Mouse (Mus musculus): ENCODE results near the gene Ebf1. TPM values are rescaled to one million over a fixed set of nuclear protein-coding genes. Genes with fewer than 3 reads are reported as not detected.

Ebf1 gene
- total RNA-seq, 2 experiments from 2014 or later = 7.6 to 21.0 TPM

GRCm38 (mm10) chr11:44911765-44912164 is 294.6 kb downstream of the Ebf1 start:
- no peak for ATAC-seq (replicated peaks; ENCODE audit: low FRiP score, poor library complexity, severe bottlenecking)

- ATAC-seq (replicated peaks; ENCODE audit: low FRiP score, poor library complexity, severe bottlenecking) = no peak
Observed at GRCm38 (mm10) chr11:44913806-44914205, 296.7 kb downstream of the Ebf1 start.

- no peak for ATAC-seq (replicated peaks; ENCODE audit: low FRiP score, poor library complexity, severe bottlenecking)
Observed at GRCm38 (mm10) chr11:44917059-44917458, 299.9 kb downstream of the Ebf1 start.

- ATAC-seq (replicated peaks; ENCODE audit: low FRiP score, poor library complexity, severe bottlenecking) = no peak
Observed at GRCm38 (mm10) chr11:44923138-44923537, 306.0 kb downstream of the Ebf1 start.

GRCm38 (mm10) chr11:44923868-44924508 is 306.9 kb downstream of the Ebf1 start:
- ATAC-seq (replicated peaks; ENCODE audit: low FRiP score, poor library complexity, severe bottlenecking) = no peak

- ATAC-seq (replicated peaks; ENCODE audit: low FRiP score, poor library complexity, severe bottlenecking) = no peak
Observed at GRCm38 (mm10) chr11:44924896-44925295, 307.8 kb downstream of the Ebf1 start.

GRCm38 (mm10) chr11:44925806-44926525 is 308.8 kb downstream of the Ebf1 start:
- no peak for ATAC-seq (replicated peaks; ENCODE audit: low FRiP score, poor library complexity, severe bottlenecking)

- ATAC-seq (replicated peaks; ENCODE audit: low FRiP score, poor library complexity, severe bottlenecking) = no peak
Observed at GRCm38 (mm10) chr11:44928403-44928802, 311.3 kb downstream of the Ebf1 start.

- no peak for ATAC-seq (replicated peaks; ENCODE audit: low FRiP score, poor library complexity, severe bottlenecking)
Observed at GRCm38 (mm10) chr11:44932942-44933483, 315.9 kb downstream of the Ebf1 start.

- ATAC-seq (replicated peaks; ENCODE audit: low FRiP score, poor library complexity, severe bottlenecking) = no peak
Observed at GRCm38 (mm10) chr11:44943781-44944180, 326.7 kb downstream of the Ebf1 start.

GRCm38 (mm10) chr11:44944401-44944800 is 327.3 kb downstream of the Ebf1 start:
- no peak for ATAC-seq (replicated peaks; ENCODE audit: low FRiP score, poor library complexity, severe bottlenecking)

GRCm38 (mm10) chr11:44946618-44947017 is 329.5 kb downstream of the Ebf1 start:
- ATAC-seq (replicated peaks; ENCODE audit: low FRiP score, poor library complexity, severe bottlenecking) = no peak

GRCm38 (mm10) chr11:44948541-44948940 is 331.4 kb downstream of the Ebf1 start:
- no peak for ATAC-seq (replicated peaks; ENCODE audit: low FRiP score, poor library complexity, severe bottlenecking)

- no peak for ATAC-seq (replicated peaks; ENCODE audit: low FRiP score, poor library complexity, severe bottlenecking)
Observed at GRCm38 (mm10) chr11:44949140-44949539, 332.0 kb downstream of the Ebf1 start.

- no peak for ATAC-seq (replicated peaks; ENCODE audit: low FRiP score, poor library complexity, severe bottlenecking)
Observed at GRCm38 (mm10) chr11:44950319-44950718, 333.2 kb downstream of the Ebf1 start.

GRCm38 (mm10) chr11:44951506-44951905 is 334.4 kb downstream of the Ebf1 start:
- ATAC-seq (replicated peaks; ENCODE audit: low FRiP score, poor library complexity, severe bottlenecking) = no peak

GRCm38 (mm10) chr11:44953337-44953736 is 336.2 kb downstream of the Ebf1 start:
- ATAC-seq (replicated peaks; ENCODE audit: low FRiP score, poor library complexity, severe bottlenecking) = no peak

GRCm38 (mm10) chr11:44953863-44954262 is 336.7 kb downstream of the Ebf1 start:
- ATAC-seq (replicated peaks; ENCODE audit: low FRiP score, poor library complexity, severe bottlenecking) = no peak

- ATAC-seq (replicated peaks; ENCODE audit: low FRiP score, poor library complexity, severe bottlenecking) = no peak
Observed at GRCm38 (mm10) chr11:44954362-44954761, 337.2 kb downstream of the Ebf1 start.

- ATAC-seq (replicated peaks; ENCODE audit: low FRiP score, poor library complexity, severe bottlenecking) = no peak
Observed at GRCm38 (mm10) chr11:44962746-44963440, 345.8 kb downstream of the Ebf1 start.

GRCm38 (mm10) chr11:44969011-44969410 is 351.9 kb downstream of the Ebf1 start:
- ATAC-seq (replicated peaks; ENCODE audit: low FRiP score, poor library complexity, severe bottlenecking) = no peak

All from erythroid progenitor cell, adult 5-6 weeks (primary cell).